Mouse (Mus musculus): ENCODE data around the gene Arpc1b. TPM values are rescaled to one million over a fixed set of nuclear protein-coding genes. Genes with fewer than 3 reads are reported as not detected.

Arpc1b gene
- total RNA-seq, 2 experiments from 2014 or later: 23.7 to 54.0 TPM

DNA sequence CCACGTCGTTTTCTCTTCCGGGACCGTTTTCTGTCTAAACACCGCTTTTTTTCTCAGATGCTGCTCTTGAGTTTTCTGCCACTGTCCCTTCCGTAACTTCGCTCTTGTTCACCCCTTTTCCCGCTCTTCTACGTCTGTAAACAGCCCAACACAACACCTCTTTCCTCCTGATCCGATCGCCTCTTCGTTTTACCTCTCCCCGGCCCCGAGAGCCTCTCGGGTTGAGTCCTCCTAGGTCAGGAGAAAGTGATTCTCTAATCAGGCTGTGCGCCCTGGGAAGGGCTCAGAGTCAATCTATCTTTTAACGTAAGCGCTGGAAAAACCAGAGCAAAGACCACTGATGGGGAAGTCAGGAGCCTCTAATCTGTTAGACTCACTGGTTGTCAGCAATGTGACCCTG is 26.6 kb downstream of the Arpc1b start:
- ATAC-seq (replicated peaks; ENCODE audit: low FRiP score, low TSS enrichment, poor library complexity, severe bottlenecking): peak; percentile 32; the same call in 1 of the 2 replicates

DNA sequence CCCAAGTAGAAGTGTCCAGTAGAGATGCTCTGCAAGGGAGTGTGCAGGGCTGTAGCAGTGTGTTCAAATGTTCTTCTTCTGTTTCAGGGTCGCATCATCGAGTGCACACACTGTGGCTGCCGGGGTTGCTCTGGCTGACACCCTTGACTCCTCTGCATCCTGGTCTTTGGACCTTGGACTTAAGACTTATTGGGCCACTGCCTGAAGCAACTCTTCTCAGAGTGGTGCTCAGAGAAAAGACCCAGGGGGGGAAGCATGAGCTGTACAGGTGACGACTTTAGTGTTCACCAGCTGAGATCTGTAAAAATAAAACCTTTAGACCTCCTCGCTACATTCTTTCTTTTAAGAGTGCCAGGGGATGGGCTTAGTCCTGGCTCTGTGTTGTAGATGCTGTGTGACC is 33.7 kb downstream of the Arpc1b start:
- ATAC-seq (replicated peaks; ENCODE audit: low FRiP score, low TSS enrichment, poor library complexity, severe bottlenecking): no peak

DNA sequence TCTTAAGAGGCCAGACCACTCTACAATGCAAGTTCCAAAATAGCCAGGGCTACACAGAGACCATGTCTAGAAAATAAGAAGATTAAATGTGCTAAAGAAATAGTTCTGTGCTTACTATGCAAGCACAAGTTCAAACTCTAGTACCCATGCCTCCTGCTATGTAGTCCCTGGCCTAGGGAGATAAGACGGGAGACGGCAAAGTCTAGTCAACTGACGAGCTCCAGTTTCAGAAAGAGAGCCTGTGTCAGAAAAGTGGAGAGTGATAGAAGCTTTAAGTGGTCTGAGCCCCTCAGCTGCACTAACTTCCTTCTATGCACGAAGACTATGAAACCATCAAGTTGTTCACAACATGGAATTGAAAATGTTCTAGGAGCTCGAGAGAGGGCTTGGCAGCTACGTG is 35.3 kb downstream of the Arpc1b start:
- peak; percentile 72 for ATAC-seq (replicated peaks; ENCODE audit: low FRiP score, low TSS enrichment, poor library complexity, severe bottlenecking)

DNA sequence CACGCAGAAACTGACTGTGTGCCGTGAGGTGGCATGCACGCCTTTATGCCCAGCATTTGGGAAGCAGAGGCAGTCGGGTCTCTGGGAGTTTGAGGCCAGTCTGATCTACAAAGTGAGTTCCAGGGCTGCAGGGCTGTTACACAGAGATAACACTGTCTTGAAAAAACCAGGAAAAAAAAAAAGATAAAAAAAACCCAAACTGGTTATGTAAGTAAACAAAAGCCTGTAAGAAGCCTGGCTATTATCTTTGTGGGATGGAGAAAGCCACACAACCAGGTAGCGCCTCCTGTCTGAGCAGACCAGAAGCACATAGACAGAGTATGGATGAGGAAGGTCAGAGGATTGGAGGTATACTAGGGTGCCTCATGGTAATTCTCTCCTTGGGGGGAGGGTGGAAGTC is 38.7 kb downstream of the Arpc1b start:
- ATAC-seq (replicated peaks; ENCODE audit: low FRiP score, low TSS enrichment, poor library complexity, severe bottlenecking): peak; percentile 85

DNA sequence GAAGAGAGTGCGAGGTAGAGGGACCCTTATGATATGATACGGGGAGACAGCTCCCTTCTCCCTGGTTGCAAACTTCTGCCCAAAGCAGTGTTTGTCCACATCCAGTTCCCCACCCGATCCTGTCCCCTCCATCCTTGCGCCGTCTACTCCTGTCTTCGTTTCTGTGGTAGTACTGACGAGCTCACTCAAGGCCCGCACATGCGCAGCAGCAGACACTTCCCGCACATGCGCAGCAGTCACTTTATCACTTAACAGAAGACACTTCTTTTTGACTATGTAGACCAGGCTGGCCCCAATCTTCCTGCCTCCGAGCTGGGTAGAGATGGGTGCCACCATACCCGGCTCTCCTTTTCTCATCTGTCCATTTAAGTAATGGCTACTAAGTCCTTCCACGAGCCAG is 47.3 kb downstream of the Arpc1b start:
- no peak for ATAC-seq (replicated peaks; ENCODE audit: low FRiP score, low TSS enrichment, poor library complexity, severe bottlenecking)

DNA sequence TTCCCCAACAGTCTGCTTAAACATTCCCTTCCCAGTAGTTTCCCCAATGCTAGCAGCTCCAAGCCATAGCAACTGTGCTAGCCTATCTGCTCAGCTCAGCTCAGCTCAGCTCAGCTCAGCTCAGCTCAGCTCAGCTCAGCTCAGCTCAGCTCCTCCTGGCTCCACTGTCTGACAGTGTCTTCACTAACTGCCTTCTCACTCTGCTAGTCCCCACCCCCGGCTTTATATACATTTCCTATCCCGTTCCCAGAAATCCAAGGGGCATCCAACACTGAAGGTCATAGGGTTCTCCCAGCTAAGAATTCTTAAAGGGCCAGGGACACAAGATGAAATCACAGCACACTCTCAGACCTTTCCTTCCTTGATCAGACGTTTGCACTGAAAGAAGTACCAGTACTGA is 50.7 kb downstream of the Arpc1b start:
- ATAC-seq (replicated peaks; ENCODE audit: low FRiP score, low TSS enrichment, poor library complexity, severe bottlenecking): no peak

DNA sequence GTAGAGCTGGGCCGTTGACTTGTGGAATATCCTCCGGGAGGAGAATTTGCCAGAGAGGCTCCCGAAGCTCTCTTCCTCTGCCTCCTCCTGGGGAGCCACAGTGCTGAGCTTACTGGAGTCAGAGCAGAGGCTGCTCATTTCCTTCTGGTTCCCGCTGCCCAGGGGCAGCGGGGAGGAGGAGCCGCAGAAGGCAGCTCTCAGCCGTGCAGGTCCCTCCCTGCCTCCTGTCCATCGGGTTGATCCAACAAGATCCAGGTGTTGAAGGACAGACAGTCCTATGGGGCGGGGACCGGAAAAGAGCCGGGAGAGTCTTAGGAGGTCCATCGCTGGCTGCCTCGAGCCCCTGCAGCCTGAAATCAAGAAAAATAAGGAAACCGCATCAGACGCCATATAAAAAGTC is 51.2 kb downstream of the Arpc1b start:
- ATAC-seq (replicated peaks; ENCODE audit: low FRiP score, low TSS enrichment, poor library complexity, severe bottlenecking): no peak

DNA sequence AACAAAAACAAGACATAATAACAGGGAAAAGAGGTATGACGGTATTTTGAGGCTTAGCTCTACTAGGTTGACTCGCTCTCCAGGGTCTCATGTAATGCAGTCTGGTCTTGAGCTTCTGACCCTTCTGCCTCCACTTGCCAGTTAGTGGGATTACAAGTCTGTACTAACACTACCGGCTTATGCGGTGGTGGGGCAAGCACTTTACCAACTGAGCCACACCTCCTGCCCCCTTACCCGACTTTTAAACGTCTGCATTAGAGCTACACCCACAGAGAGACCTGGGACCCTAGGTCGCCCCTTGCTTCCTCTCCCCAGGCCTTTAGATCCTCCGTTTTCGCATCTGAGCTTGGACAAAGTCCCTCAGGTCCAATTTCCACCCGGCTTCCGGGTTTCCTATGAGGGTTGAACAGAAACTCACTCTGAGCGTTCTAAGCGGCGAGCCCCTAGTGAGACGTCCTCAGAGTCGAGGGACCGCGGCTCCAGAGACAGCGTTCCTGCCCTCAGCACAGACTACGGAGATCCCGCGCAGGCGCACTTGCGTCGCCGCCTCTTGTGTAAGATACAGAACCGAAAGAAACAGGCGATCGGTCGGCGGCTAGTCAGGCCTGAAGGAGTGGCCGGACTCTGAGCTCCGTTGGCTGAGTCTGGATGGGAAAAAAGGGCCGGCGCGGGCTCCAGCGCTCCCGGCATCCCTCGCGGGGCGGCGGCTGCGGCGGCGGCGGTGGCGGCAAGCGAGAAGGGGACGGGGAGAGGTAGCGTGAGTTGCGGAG is 52.7 kb downstream of the Arpc1b start, which contains the start of the genes Ptcd1 and Cpsf4:
Ptcd1 (minus strand) TSS at position 573 of the 770 bp plus-strand sequence.
Cpsf4 (plus strand) TSS at position 678 of the 770 bp plus-strand sequence.
- peak; percentile 92 for ATAC-seq (replicated peaks; ENCODE audit: low FRiP score, low TSS enrichment, poor library complexity, severe bottlenecking)

DNA sequence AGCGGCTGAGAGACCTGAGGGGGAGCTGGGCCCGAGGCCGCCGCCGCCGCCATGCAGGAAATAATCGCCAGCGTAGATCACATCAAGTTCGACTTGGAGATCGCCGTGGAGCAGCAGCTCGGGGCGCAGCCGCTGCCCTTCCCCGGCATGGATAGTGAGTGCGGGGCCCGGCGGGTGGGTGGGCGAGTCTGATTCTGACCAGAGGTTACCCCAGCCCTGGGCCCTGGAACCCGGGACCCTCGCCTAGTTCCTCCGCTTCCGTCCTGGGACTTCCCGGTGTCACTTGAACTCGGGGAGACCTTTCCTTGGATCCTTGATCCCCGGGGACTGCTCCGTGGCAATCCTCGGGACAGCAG is 53.3 kb downstream of the Arpc1b start:
- no peak for ATAC-seq (replicated peaks; ENCODE audit: low FRiP score, low TSS enrichment, poor library complexity, severe bottlenecking)

DNA sequence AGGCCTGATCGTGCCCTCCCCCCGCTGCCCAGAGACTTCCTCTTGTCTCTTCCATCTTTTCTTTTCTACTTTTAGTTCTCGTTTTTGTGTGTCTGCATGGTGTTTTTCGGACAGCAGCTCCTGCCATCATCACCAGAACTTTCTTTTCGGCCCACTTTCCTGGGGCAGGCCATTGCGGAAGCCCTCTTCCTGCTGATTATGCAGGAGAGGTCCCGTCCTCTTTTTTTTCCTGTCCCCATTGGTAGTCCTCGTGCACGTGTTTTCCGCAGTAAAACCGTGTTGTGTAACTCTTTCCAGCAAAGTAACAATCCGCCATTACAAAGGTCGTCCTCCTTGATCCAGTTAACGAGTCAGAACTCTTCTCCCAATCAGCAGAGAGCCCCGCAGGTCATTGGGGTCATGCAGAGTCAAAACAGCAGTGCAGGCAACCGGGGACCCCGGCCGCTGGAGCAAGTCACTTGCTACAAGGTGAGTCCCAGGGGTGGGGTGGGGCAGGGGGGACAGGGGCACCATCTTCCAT is 64.5 kb downstream of the Arpc1b start:
- no peak for ATAC-seq (replicated peaks; ENCODE audit: low FRiP score, low TSS enrichment, poor library complexity, severe bottlenecking)

Other genes starting within 250 kb of the Arpc1b start
- gene Smurf1, start 148.4 kb upstream of the Arpc1b start, total RNA-seq (2014; fragmentation: Nextera tagmentation): 1.9 and 4.1 TPM in 2 replicates
- 1.0 and 5.1 TPM in 2 replicates for gene Smurf1, start 148.4 kb upstream of the Arpc1b start, total RNA-seq (2017)
- not detected in 2 replicates for gene Gm4871, start 81.5 kb upstream of the Arpc1b start, total RNA-seq (2014; fragmentation: Nextera tagmentation)
- gene Gm4871, start 81.5 kb upstream of the Arpc1b start, total RNA-seq (2017): not detected in 2 replicates
- gene 1700018F24Rik, start 71.2 kb upstream of the Arpc1b start, total RNA-seq (2014; fragmentation: Nextera tagmentation): not detected in 2 replicates
- gene 1700018F24Rik, start 71.2 kb upstream of the Arpc1b start, total RNA-seq (2017): not detected in 2 replicates
- gene Arpc1a, start 30.4 kb upstream of the Arpc1b start, total RNA-seq (2014; fragmentation: Nextera tagmentation): 102 and 117 TPM in 2 replicates
- 90.0 and 94.7 TPM in 2 replicates for gene Arpc1a, start 30.4 kb upstream of the Arpc1b start, total RNA-seq (2017)
- gene Kpna7, start 30.2 kb upstream of the Arpc1b start, total RNA-seq (2014; fragmentation: Nextera tagmentation): not detected in 2 replicates
- not detected in 2 replicates for gene Kpna7, start 30.2 kb upstream of the Arpc1b start, total RNA-seq (2017)
- gene Pdap1, start 26.0 kb downstream of the Arpc1b start, total RNA-seq (2014; fragmentation: Nextera tagmentation): 90.0 and 173 TPM in 2 replicates
- gene Pdap1, start 26.0 kb downstream of the Arpc1b start, total RNA-seq (2017): 333 and 358 TPM in 2 replicates
- gene Bud31, start 26.1 kb downstream of the Arpc1b start, total RNA-seq (2014; fragmentation: Nextera tagmentation): 141 and 226 TPM in 2 replicates
- gene Bud31, start 26.1 kb downstream of the Arpc1b start, total RNA-seq (2017): 255 and 296 TPM in 2 replicates
- gene Ptcd1, start 52.9 kb downstream of the Arpc1b start, total RNA-seq (2014; fragmentation: Nextera tagmentation): 10.2 and 15.4 TPM in 2 replicates
- 17.9 and 18.6 TPM in 2 replicates for gene Ptcd1, start 52.9 kb downstream of the Arpc1b start, total RNA-seq (2017)
- 49.8 and 59.1 TPM in 2 replicates for gene Cpsf4, start 53.0 kb downstream of the Arpc1b start, total RNA-seq (2014; fragmentation: Nextera tagmentation)
- 42.1 and 63.4 TPM in 2 replicates for gene Cpsf4, start 53.0 kb downstream of the Arpc1b start, total RNA-seq (2017)
- 428 and 470 TPM in 2 replicates for gene Atp5j2, start 77.8 kb downstream of the Arpc1b start, total RNA-seq (2014; fragmentation: Nextera tagmentation)
- gene Atp5j2, start 77.8 kb downstream of the Arpc1b start, total RNA-seq (2017): 74.1 and 117 TPM in 2 replicates
- gene Zkscan14, start 87.7 kb downstream of the Arpc1b start, total RNA-seq (2014; fragmentation: Nextera tagmentation): 5.8 and 7.8 TPM in 2 replicates
- 19.9 and 26.5 TPM in 2 replicates for gene Zkscan14, start 87.7 kb downstream of the Arpc1b start, total RNA-seq (2017)
- gene Zkscan5, start 90.3 kb downstream of the Arpc1b start, total RNA-seq (2014; fragmentation: Nextera tagmentation): 5.7 and 9.5 TPM in 2 replicates
- gene Zkscan5, start 90.3 kb downstream of the Arpc1b start, total RNA-seq (2017): 8.6 and 12.2 TPM in 2 replicates
- gene Zfp655, start 117.5 kb downstream of the Arpc1b start, total RNA-seq (2014; fragmentation: Nextera tagmentation): 30.8 and 32.8 TPM in 2 replicates
- gene Zfp655, start 117.5 kb downstream of the Arpc1b start, total RNA-seq (2017): 37.4 and 43.8 TPM in 2 replicates
- gene Zscan25, start 166.3 kb downstream of the Arpc1b start, total RNA-seq (2014; fragmentation: Nextera tagmentation): 9.8 and 13.3 TPM in 2 replicates
- gene Zscan25, start 166.3 kb downstream of the Arpc1b start, total RNA-seq (2017): 6.6 and 14.9 TPM in 2 replicates
- not detected in 2 replicates for gene Cyp3a57, start 231.1 kb downstream of the Arpc1b start, total RNA-seq (2014; fragmentation: Nextera tagmentation)
- gene Cyp3a57, start 231.1 kb downstream of the Arpc1b start, total RNA-seq (2017): not detected in 2 replicates

Measured in megakaryocyte-erythroid progenitor cell, adult 5-6 weeks (primary cell).